Mouse (Mus musculus): ENCODE results near the gene Filip1. TPM values are rescaled to one million over a fixed set of nuclear protein-coding genes. Genes with fewer than 3 reads are reported as not detected.

Filip1 gene
- polyA plus RNA-seq, 1 experiment, result 2.9 TPM

DNA sequence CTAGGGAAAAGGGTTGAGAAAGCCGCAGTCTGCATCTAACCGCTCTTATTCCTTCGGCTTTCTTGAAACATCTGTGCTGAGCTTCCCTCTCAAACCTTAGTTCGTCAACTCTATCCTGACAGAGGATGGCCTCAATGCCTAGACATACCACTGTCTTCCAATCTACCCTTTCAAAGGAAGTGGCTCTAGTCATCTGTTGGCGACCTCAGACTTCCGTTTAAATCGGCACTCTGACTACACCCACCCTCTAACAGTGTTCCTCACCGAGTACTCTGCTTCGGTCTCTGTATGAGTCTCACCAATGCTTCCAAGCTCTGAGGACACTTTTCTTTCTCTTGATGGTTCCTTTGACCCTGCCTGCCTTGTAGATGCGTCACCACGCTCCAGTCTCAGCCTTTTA lies 196.6 kb downstream of the Filip1 start:
- H3K4me1 ChIP-seq (ENCODE audit: control insufficient read depth, insufficient read depth, low read length), result no peaks in the 10 kb centered on the region
- TF ChIP-seq CTCF (IDR thresholded peaks at IDR 0.05; ENCODE audit: borderline replicate concordance, insufficient read depth, low read depth, low read length), result no peak
- no peak for TF ChIP-seq POLR2A (IDR thresholded peaks at IDR 0.05; ENCODE audit: borderline replicate concordance, insufficient read depth, low read length)
- H3K27me3 ChIP-seq (ENCODE audit: control insufficient read depth, insufficient read depth, low read length), result no peaks in the 10 kb centered on the region
- H3K4me3 ChIP-seq (replicated peaks; ENCODE audit: insufficient read depth, low read depth, low read length), result no peak overlapping the region
- no peak for DNase-seq
- H3K27ac ChIP-seq (ENCODE audit: insufficient read depth, low read length), result no peak overlapping the region
- 90% methylated on average over 11 of the region's 11 CpGs for WGBS

DNA sequence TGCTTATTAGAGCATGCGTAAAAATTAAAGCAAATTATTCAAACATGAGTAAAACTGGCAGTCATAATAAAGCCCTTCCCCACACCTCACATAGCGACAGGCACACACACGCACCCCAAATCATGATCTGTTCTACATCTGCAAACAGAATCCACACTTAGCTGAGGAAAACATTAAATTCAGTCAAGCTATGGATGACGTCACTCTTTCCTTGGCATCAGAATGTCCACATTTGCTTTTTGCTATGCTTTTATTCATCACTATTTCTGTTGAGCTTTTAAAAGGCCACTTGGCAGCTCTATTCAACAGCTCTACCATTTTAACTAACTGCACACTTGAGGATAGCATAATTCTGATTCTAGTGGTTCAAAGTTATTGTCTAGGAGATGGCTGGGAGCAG lies 198.1 kb downstream of the Filip1 start:
- no peak overlapping the region for H3K4me3 ChIP-seq (replicated peaks; ENCODE audit: insufficient read depth, low read depth, low read length)
- no peaks in the 10 kb centered on the region for H3K4me1 ChIP-seq (ENCODE audit: control insufficient read depth, insufficient read depth, low read length)
- TF ChIP-seq CTCF (IDR thresholded peaks at IDR 0.05; ENCODE audit: borderline replicate concordance, insufficient read depth, low read depth, low read length) (no peak), POLR2A (IDR thresholded peaks at IDR 0.05; ENCODE audit: borderline replicate concordance, insufficient read depth, low read length) (no peak)
- no peak overlapping the region for H3K27ac ChIP-seq (ENCODE audit: insufficient read depth, low read length)
- H3K27me3 ChIP-seq (ENCODE audit: control insufficient read depth, insufficient read depth, low read length), result no peaks in the 10 kb centered on the region
- DNase-seq, result no peak
- 62% methylated on average over 4 of the region's 4 CpGs for WGBS

DNA sequence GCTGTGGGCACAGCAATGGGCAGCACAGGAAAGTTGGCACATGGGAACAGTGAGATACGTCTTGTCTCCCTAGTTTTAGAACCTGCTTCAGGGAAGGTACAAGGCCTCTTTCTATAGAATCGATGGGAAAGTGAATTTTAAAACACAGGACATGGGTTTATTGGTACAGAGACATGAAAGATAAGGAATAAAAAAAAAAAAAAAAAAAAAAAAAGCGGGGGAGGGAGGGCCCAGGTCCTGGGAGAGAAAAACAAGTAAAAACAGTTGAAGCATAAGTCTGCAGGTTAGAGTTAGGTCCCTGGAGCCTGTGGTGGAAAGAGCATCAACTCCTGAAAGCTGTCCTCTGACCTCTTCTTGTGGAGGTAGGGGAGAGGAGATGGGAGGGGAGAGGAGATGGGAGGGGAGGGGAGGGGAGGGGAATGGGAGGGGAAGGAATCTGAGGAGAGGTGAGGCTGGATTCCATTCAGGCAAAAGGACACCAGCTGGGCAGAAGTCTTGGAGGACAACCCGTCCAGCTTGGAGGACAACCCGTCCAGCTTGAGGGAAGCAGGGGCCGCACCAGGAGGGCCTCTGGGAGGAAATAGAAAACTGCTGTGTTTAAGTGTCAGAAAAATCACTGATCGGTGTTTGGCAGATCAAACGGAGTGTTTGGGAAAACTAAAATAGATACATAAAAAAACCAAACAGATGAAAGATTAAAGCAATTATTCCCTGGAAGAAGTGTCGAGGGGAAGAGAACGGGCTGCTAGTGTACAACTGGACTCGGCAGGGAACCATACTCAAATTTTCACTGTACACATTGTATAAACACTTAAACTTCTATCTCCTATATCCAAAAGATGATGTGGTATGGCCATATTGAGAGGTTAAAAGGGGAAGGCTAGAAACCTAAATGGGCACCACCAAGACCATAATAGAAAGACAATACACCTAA lies 201.4 kb downstream of the Filip1 start:
- no peaks in the 10 kb centered on the region; the same call in 1 of the 2 replicates for H3K27me3 ChIP-seq (ENCODE audit: control insufficient read depth, insufficient read depth, low read length)
- no peak for DNase-seq
- H3K27ac ChIP-seq (ENCODE audit: insufficient read depth, low read length), result no peak overlapping the region
- H3K4me3 ChIP-seq (replicated peaks; ENCODE audit: insufficient read depth, low read depth, low read length), result no peak overlapping the region
- no peak for TF ChIP-seq CTCF (IDR thresholded peaks at IDR 0.05; ENCODE audit: borderline replicate concordance, insufficient read depth, low read depth, low read length)
- no peak for TF ChIP-seq POLR2A (IDR thresholded peaks at IDR 0.05; ENCODE audit: borderline replicate concordance, insufficient read depth, low read length)
- WGBS, result 60% methylated on average over 11 of the region's 11 CpGs
- no peaks in the 10 kb centered on the region for H3K4me1 ChIP-seq (ENCODE audit: control insufficient read depth, insufficient read depth, low read length)

DNA sequence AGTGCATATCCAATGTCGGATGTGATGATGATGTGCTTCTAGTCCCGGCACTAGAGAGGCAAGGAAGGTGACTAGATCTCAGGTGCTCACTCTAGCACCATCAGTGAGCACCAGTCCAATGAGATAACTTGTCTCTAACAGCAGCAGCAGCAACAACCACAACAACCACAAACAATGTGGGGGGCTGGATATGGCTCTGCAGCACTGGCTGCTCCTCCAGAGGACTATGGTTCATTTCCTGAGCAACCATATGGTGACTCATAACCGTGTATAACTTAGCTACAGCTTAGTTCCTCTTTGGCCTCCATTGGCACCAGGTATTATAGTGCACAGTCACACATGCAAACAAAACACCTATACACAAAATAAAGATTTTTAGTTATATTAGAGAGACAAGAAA lies 202.1 kb downstream of the Filip1 start:
- H3K4me1 ChIP-seq (ENCODE audit: control insufficient read depth, insufficient read depth, low read length), result no peaks in the 10 kb centered on the region
- no peak for DNase-seq
- TF ChIP-seq POLR2A (IDR thresholded peaks at IDR 0.05; ENCODE audit: borderline replicate concordance, insufficient read depth, low read length) (no peak), CTCF (IDR thresholded peaks at IDR 0.05; ENCODE audit: borderline replicate concordance, insufficient read depth, low read depth, low read length) (no peak)
- H3K27ac ChIP-seq (ENCODE audit: insufficient read depth, low read length), result no peak overlapping the region
- no peak overlapping the region for H3K4me3 ChIP-seq (replicated peaks; ENCODE audit: insufficient read depth, low read depth, low read length)
- 68% methylated on average over 3 of the region's 3 CpGs for WGBS
- H3K27me3 ChIP-seq (ENCODE audit: control insufficient read depth, insufficient read depth, low read length), result no peaks in the 10 kb centered on the region; the same call in 1 of the 2 replicates

DNA sequence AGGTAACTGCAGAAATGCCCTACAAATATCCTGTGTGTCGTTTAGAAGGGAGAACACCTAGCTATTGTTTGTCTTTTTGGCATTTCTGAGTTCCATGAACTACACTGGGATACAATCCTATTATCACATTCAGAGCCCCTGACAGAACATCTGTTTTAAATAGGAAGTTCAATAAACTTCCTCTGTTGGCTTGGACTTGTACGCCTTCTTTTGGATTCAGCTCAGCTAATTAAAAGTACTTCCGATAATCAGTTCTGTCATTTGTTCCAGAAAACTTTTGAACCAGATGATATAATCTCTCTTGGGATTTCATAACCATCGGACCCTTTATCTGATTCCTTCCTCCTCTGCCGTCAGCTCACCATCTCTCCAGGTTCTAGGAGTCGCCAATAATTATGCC lies 203.2 kb downstream of the Filip1 start:
- DNase-seq, result no peak
- WGBS, result 27% methylated on average over 6 of the region's 6 CpGs
- H3K4me3 ChIP-seq (replicated peaks; ENCODE audit: insufficient read depth, low read depth, low read length), result no peak overlapping the region
- no peak overlapping the region for H3K27ac ChIP-seq (ENCODE audit: insufficient read depth, low read length)
- no peaks in the 10 kb centered on the region; the same call in 1 of the 2 replicates for H3K27me3 ChIP-seq (ENCODE audit: control insufficient read depth, insufficient read depth, low read length)
- TF ChIP-seq CTCF (IDR thresholded peaks at IDR 0.05; ENCODE audit: borderline replicate concordance, insufficient read depth, low read depth, low read length) (no peak), POLR2A (IDR thresholded peaks at IDR 0.05; ENCODE audit: borderline replicate concordance, insufficient read depth, low read length) (no peak)
- H3K4me1 ChIP-seq (ENCODE audit: control insufficient read depth, insufficient read depth, low read length), result no peaks in the 10 kb centered on the region

DNA sequence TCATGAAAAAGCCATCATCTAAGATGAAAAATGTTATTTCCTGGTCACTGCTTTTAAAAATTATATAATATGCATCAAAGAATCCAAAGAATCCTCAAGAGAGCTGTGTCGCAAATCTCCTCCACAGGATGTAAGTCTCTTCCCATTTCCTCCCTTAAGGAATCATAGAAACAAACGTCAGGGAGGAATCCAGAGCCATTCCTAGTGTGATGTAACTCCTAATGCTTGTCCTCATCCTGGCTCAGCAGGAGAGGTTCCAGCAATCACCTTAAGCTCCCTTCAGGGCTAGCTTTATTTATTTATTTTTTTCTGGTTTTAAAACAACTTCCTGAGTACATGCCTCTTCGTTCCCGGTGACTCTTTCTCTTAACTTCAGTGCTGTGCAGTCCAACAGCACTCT lies 205.5 kb downstream of the Filip1 start:
- no peak overlapping the region for H3K27ac ChIP-seq (ENCODE audit: insufficient read depth, low read length)

DNA sequence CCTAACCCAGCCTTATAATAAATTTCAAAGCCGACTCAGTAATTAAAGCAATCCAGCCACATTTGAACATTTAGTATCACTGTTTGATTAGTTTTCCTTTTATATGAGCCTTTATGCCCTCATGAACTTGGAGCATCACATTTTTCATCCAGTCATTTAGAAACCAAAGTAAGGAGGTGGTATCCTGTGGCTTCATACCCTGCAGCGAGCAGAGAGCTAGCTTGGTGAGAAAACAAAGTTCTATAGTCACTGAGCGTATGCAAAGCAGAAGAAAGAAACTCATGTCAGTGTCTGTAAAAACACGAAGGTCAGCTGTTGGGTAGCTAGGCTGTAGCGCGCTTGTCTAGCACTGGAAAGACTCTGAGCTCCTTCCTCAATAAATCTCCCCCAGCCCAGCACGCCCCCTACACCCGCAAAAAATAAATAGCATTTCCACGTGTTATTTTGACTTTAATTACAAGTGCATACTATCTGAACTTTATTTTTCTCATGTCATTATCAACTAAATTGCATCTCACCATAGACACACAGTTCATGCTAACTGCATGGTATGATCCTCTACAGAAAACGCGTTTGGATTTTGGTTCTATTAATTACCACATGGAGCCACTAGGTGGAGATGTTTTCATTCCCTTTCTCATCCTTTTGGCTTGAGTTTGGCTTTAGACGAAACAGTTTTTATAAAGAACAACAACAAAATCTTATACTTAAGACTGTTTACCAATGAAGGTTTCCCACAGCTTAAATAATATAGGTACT lies 206.2 kb downstream of the Filip1 start:
- DNase-seq, result peak in 1 of 2 experiments; percentile 15

More for the DNA sequence above, 205.5 kb downstream of the Filip1 start:
- Histone ChIP-seq H3K4me3 (replicated peaks; ENCODE audit: insufficient read depth, low read depth, low read length) (no peak overlapping the region), H3K4me1 (ENCODE audit: control insufficient read depth, insufficient read depth, low read length) (no peaks in the 10 kb centered on the region), H3K27me3 (ENCODE audit: control insufficient read depth, insufficient read depth, low read length) (no peaks in the 10 kb centered on the region; the same call in 1 of the 2 replicates)
- TF ChIP-seq CTCF (IDR thresholded peaks at IDR 0.05; ENCODE audit: borderline replicate concordance, insufficient read depth, low read depth, low read length) (no peak), POLR2A (IDR thresholded peaks at IDR 0.05; ENCODE audit: borderline replicate concordance, insufficient read depth, low read length) (no peak)
- DNase-seq, result no peak
- WGBS, result 14% methylated on average over 4 of the region's 4 CpGs

More for the DNA sequence above, 206.2 kb downstream of the Filip1 start:
- WGBS, result 46% methylated on average over 12 of the region's 12 CpGs
- Histone ChIP-seq H3K4me3 (replicated peaks; ENCODE audit: insufficient read depth, low read depth, low read length) (no peak overlapping the region), H3K27me3 (ENCODE audit: control insufficient read depth, insufficient read depth, low read length) (no peaks in the 10 kb centered on the region; the same call in 1 of the 2 replicates), H3K27ac (ENCODE audit: insufficient read depth, low read length) (no peak overlapping the region), H3K4me1 (ENCODE audit: control insufficient read depth, insufficient read depth, low read length) (no peaks in the 10 kb centered on the region)
- no peak for TF ChIP-seq POLR2A (IDR thresholded peaks at IDR 0.05; ENCODE audit: borderline replicate concordance, insufficient read depth, low read length)
- TF ChIP-seq CTCF (IDR thresholded peaks at IDR 0.05; ENCODE audit: borderline replicate concordance, insufficient read depth, low read depth, low read length), result peak; percentile 15; the same call in 1 of the 2 replicates
